Mouse (Mus musculus) stomach, embryonic 14.5 days (tissue): Measurements from ENCODE around the gene Prr13. TPM values are rescaled to one million over a fixed set of nuclear protein-coding genes. Genes with fewer than 3 reads are reported as not detected.

Experiments
- ATAC-seq: fragments of 200-750 bp; cut with Nextera tagmentation; 2 replicates; pipeline ENCODE4 v1.8.0; 2017; ENCODE audit warnings: low read depth, moderate TSS enrichment; ENCODE audit not compliant: insufficient number of reproducible peaks, insufficient read depth, low FRiP score
- H3K27ac ChIP-seq: fragments of 300-500 bp; sonication (generic); 2 replicates; pipeline ENCODE4 v1.5.1; 2014; ENCODE audit warnings: mild to moderate bottlenecking, low read length, moderate library complexity, mixed read lengths
- H3K27me3 ChIP-seq: fragments of 300-500 bp; sonication (generic); 2 replicates; pipeline ENCODE4 v1.6.1; 2014; ENCODE audit warnings: low read length, control low read depth, mixed read lengths; ENCODE audit not compliant: control insufficient read depth, insufficient read depth
- H3K36me3 ChIP-seq: fragments of 300-500 bp; sonication (generic); 2 replicates; pipeline ENCODE4 v1.6.1; 2014; ENCODE audit warnings: mild to moderate bottlenecking, control low read depth, low read length, moderate library complexity, mixed read lengths; ENCODE audit not compliant: control insufficient read depth, insufficient read depth
- H3K4me1 ChIP-seq: fragments of 300-500 bp; sonication (generic); 2 replicates; pipeline ENCODE4 v1.6.1; 2014; ENCODE audit warnings: low read length, control low read depth, mixed read lengths; ENCODE audit not compliant: control insufficient read depth, insufficient read depth
- H3K4me2 ChIP-seq: fragments of 300-500 bp; sonication (generic); replicated peaks from 2 replicates; pipeline ENCODE4 v1.6.1; 2014; ENCODE audit warnings: low read depth, low read length, control low read depth
- H3K4me3 ChIP-seq: fragments of 300-500 bp; sonication (generic); 2 replicates; pipeline ENCODE4 v1.5.1; 2014; ENCODE audit warnings: low read depth, low read length, control low read depth
- H3K9ac ChIP-seq: fragments of 300-500 bp; sonication (generic); replicated peaks from 2 replicates; pipeline ENCODE4 v1.6.1; 2014; ENCODE audit warnings: low read depth, mild to moderate bottlenecking, control low read depth, low read length, moderate library complexity, mixed read lengths
- H3K9me3 ChIP-seq: fragments of 300-500 bp; sonication (generic); 2 replicates; pipeline ENCODE4 v1.6.1; 2016; ENCODE audit warnings: low read depth, low read length, control low read depth; ENCODE audit not compliant: control insufficient read depth
- WGBS: fragments of 180-500 bp; shearing (Covaris S2); extraction: QIAGEN DNeasy Blood & Tissue Kit; methylation state at CpG from one replicate; pipeline ENCODE4 v1.1.7; 2014; 5-methylcytosine and 5-hydroxymethylcytosine counted together
- polyA plus RNA-seq: library from polyadenylated mRNA; unstranded; fragments of >200 nt; fragmentation: Nextera tagmentation; extraction: Ambion mirVana; gene quantifications from 2 replicates; pipeline ENCODE4 v1.2.1, GENCODE M21; 2014

The Prr13 gene
- polyA plus RNA-seq, 1 experiment from 2014 or later, result 132 TPM

DNA sequence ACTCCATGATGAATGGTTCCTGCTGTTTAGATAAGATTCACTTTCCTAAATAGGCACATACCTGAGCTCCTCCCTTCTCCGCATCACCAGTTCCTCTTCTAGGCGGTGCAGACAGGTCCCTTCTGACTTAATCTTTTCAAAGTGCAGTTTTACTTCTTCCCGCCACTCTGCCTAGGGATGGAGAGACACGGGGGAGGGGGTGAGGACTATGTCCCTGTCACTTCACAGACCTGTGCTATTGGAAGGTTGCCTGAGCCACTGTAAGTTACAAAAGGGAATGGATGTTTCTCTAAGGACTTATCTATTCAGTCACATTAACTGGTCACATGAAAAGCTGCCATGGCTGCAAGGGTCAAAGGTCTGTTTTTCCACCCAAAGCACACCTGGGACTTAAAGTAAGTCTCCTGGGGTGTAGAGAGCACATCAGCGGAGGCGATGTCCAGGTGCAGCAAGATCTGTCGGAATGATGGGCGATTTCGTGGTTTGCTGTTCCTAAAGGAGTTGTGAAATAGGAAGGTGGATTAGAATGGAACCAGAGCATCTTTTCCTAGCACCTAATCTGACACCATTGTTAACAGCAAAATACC, 43.5 kb downstream of the Prr13 start:
- H3K36me3 ChIP-seq, result peaks cover 76% of the 10 kb centered on the region
- no peaks in the 10 kb centered on the region for H3K4me1 ChIP-seq
- 63% methylated on average over 9 of the region's 9 CpGs for WGBS
- H3K27me3 ChIP-seq, result no peaks in the 10 kb centered on the region
- no peaks in the 10 kb centered on the region for H3K9me3 ChIP-seq
- H3K27ac ChIP-seq, result no peak overlapping the region
- ATAC-seq, result no peak
- H3K4me3 ChIP-seq, result no peak overlapping the region
- no peak overlapping the region for H3K9ac ChIP-seq
- H3K4me2 ChIP-seq, result no peak overlapping the region

DNA sequence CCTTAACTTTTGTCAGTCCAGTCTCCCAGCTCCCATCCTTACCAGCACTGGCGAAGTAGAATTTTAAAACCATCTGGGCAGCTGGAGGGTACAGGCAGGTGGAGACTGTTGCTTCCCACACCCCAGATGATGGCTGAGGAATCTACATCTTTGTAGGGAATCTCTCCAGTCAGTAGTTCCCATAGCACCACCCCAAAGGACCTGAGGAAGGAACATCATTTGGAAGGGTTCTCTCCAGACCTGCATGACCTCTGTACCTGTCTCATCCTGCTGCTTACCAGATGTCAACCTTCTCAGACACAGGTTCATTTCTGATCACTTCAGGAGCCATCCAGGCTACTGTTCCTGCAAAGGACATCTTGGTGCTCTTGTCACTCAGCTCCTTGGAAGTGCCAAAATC, 44.6 kb downstream of the Prr13 start, which contains the start of gene Gm10337:
TSS of gene Gm10337 (plus strand) at position 276 of the 400 bp plus-strand sequence.
- Histone ChIP-seq H3K27ac (no peak within 1 kb of the TSS), H3K4me2 (no peak within 1 kb of the TSS), H3K9ac (no peak within 1 kb of the TSS), H3K4me3 (no peak within 1 kb of the TSS), H3K27me3 (no peaks in the 10 kb centered on the region), H3K36me3 (peaks cover 69% of the 10 kb centered on the region), H3K4me1 (no peaks in the 10 kb centered on the region), H3K9me3 (no peaks in the 10 kb centered on the region)
- WGBS, result 83% methylated on average over 1 of the region's 1 CpGs
- ATAC-seq, result no peak

DNA sequence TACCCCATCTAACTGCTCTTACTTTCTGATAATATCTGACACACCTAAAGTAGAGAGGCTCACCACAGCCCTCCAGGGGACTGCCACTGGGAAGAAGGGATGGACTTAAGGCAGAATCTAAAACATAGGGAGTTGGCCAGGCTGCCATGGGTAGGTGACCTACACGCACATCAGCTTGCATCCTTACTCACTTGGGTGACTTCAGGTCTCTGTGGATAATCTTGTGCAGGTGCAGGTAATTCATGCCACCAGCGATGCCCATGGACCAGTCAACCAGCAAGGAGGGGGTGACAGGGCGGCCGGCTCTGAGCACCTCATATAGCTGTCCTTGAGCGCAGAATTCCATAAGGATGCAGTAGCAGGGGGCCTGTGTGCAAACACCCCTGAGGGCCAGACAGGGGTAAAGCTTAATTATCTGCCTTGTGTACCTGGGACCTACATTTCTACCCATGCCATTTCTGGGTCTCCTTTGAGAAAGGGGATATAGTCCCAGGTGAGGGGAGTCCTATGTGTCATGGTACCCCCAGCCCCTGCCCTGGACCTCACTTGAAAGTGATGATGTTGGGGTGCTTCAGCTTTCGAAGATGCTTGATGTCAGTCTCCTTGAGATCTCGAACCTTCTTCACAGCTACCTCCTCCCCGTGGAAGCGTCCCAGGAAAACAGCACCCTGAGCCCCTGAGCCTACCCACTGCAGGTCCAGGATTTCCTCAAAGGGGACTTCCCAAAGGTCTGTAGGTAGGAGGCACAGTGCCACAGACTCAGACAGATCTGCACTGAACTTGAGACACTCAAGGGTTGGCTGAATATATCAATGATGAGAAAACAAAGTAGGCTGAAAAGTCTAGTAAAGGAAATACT, 45.3 kb downstream of the Prr13 start:
- Histone ChIP-seq H3K4me3 (no peak overlapping the region), H3K9ac (no peak overlapping the region), H3K9me3 (no peaks in the 10 kb centered on the region), H3K4me1 (no peaks in the 10 kb centered on the region), H3K36me3 (peaks cover 64% of the 10 kb centered on the region), H3K27ac (no peak overlapping the region), H3K27me3 (no peaks in the 10 kb centered on the region), H3K4me2 (no peak overlapping the region)
- ATAC-seq, result no peak
- WGBS, result 85% methylated on average over 9 of the region's 9 CpGs

DNA sequence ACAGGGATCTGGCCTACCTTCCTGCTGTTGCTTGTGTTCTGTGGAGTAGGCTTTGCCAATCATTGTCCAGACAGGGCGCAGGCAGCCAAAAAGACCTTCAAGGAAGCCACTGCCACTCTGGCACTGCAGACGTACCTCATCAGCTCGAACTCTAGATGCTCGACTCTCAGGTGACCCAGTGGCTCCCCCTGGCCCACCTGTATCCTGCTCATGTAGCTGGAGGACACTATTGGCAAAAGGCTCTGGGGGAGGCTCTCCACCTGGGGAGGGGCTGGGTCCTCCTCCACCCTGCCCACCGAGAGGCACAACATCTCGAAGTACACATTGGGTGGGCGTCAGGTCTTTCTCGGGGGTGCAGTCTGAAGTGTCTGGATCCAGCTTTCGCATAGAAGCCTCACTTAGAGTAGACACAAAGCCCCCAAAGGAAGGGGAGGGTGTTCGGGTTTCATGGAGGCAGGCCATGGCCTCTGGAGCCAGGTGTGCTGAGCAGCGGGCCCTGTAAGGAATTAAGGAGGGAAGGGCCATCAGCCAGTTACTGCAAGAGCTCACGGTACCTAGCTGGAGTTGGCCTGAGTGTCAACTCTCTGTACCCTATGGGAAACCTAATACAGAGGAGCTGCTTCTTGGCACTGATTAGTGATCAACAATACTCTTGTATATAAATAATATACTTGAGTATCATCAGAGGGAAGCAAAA, 46.4 kb downstream of the Prr13 start:
- Histone ChIP-seq H3K4me2 (no peak overlapping the region), H3K9ac (no peak overlapping the region), H3K27me3 (no peaks in the 10 kb centered on the region), H3K4me3 (no peak overlapping the region), H3K9me3 (no peaks in the 10 kb centered on the region), H3K27ac (no peak overlapping the region), H3K4me1 (peaks cover 8% of the 10 kb centered on the region; the same call in 1 of the 2 replicates), H3K36me3 (peaks cover 55% of the 10 kb centered on the region)
- no peak for ATAC-seq
- WGBS, result 66% methylated on average over 12 of the region's 12 CpGs

DNA sequence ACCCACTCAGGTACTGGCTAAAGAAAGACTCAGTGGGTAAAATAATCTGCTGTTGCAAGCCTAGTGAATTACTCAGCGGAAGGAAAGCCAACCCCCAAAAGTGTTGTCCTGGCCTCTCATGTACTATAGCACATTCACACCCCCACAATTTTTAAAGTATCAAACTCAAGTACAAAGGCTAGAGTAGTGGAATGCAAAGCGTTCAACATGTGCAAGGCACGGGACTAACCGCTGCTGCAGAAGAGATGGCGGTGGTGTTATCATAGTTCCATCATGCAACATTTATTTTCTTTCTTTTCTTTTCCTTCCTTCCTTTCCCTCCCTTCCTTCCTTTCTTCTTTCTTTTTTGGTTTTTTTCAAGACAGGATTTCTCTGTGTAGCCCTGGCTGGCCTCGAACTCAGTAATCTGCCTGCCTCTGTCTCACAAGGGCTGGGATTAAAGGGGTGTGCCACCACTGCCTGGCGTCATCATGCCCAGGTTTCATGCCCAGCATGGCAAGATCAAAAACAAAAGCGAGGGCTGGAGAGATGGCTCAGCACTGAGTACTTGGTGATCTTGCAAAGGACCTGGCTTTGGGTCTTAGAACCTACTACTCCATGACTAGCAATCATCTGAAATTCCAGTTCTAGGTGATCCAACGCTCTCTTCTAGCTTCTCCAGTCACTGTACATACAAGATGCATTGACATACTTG, 47.1 kb downstream of the Prr13 start:
- ATAC-seq, result no peak
- H3K9ac ChIP-seq, result no peak overlapping the region
- no peaks in the 10 kb centered on the region for H3K27me3 ChIP-seq
- peaks cover 8% of the 10 kb centered on the region; the same call in 1 of the 2 replicates for H3K4me1 ChIP-seq
- no peak overlapping the region for H3K4me2 ChIP-seq
- H3K27ac ChIP-seq, result no peak overlapping the region
- no peak overlapping the region for H3K4me3 ChIP-seq
- peaks cover 48% of the 10 kb centered on the region for H3K36me3 ChIP-seq
- 77% methylated on average over 9 of the region's 9 CpGs for WGBS
- no peaks in the 10 kb centered on the region for H3K9me3 ChIP-seq

DNA sequence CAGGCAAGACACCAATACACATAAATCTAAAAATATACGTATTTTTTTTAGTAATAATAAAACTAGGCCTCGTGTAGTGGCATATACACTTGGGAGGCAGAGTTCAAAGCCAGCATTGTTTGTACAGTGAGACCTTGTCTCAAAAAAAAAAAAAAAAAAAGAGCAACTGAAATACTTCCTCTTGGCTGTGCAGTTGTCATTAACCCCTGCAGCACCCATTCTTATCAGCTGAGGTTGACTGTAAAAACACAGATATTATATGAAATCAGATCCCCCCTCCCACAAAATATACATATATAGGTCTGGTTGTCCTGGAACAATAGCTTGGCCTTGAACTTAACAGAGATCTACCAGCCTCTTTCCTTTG, 47.6 kb downstream of the Prr13 start:
- no peaks in the 10 kb centered on the region for H3K27me3 ChIP-seq
- H3K4me3 ChIP-seq, result no peak overlapping the region
- WGBS, result 50% methylated on average over 2 of the region's 2 CpGs
- H3K9ac ChIP-seq, result no peak overlapping the region
- H3K36me3 ChIP-seq, result peaks cover 43% of the 10 kb centered on the region
- peaks cover 13% of the 10 kb centered on the region for H3K4me1 ChIP-seq
- ATAC-seq, result no peak
- no peak overlapping the region for H3K27ac ChIP-seq
- no peaks in the 10 kb centered on the region for H3K9me3 ChIP-seq
- no peak overlapping the region for H3K4me2 ChIP-seq

DNA sequence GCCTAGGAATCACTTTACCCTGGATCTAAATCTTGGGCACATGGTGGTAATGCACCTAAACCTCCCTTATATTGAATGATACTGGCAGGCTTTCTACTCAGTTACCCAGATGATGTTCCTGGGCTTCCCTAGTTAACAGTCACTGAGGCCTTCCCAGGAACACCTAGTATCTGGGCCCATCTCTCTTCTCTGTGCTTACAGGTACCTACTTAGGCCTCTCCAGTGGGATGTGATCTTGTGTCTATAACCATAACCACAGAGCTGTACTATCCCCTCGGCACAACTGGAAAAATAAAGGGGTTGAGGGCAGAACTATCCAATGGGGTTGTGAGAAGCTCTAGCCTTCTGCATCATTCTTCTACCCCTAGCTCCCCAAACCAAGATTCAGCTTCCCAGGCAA, 48.0 kb downstream of the Prr13 start:
- no peak overlapping the region for H3K4me2 ChIP-seq
- H3K27ac ChIP-seq, result no peak overlapping the region
- 92% methylated on average over 1 of the region's 1 CpGs for WGBS
- no peak overlapping the region for H3K4me3 ChIP-seq
- ATAC-seq, result no peak
- H3K9me3 ChIP-seq, result no peaks in the 10 kb centered on the region
- H3K27me3 ChIP-seq, result no peaks in the 10 kb centered on the region
- H3K36me3 ChIP-seq, result peaks cover 39% of the 10 kb centered on the region
- H3K4me1 ChIP-seq, result peaks cover 17% of the 10 kb centered on the region
- no peak overlapping the region for H3K9ac ChIP-seq

DNA sequence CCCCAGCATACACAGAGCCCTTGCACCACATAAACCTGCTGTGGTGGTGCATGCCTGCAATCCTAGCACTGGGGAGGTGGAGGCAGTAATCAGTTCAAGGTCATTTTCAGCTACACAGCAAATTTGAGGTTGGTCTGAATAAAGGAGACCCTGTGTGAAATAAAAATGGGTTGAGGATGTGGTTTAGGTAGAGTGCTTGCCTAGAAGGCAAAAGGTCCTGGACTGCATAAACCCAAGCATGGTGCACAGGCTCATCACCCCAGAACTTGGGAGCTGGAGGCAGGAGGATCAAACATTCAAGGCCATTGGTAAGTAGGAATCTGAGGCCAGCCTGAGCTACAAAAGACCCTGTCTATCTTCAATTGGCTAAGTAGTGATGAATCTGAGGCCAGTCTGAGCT, 48.7 kb downstream of the Prr13 start:
- Histone ChIP-seq H3K4me2 (no peak overlapping the region), H3K27ac (no peak overlapping the region), H3K9me3 (no peaks in the 10 kb centered on the region), H3K27me3 (no peaks in the 10 kb centered on the region), H3K36me3 (peaks cover 32% of the 10 kb centered on the region), H3K4me3 (no peak overlapping the region), H3K4me1 (peaks cover 24% of the 10 kb centered on the region), H3K9ac (no peak overlapping the region)
- no peak for ATAC-seq
